Mouse (Mus musculus): ENCODE data around the gene Vmn1r50.
"Not testable (repeated sequence)": the region's sequence is repeated elsewhere in the genome, so short reads cannot be mapped to it uniquely, and the experiment has no call there.

Gene Vmn1r50

DNA sequence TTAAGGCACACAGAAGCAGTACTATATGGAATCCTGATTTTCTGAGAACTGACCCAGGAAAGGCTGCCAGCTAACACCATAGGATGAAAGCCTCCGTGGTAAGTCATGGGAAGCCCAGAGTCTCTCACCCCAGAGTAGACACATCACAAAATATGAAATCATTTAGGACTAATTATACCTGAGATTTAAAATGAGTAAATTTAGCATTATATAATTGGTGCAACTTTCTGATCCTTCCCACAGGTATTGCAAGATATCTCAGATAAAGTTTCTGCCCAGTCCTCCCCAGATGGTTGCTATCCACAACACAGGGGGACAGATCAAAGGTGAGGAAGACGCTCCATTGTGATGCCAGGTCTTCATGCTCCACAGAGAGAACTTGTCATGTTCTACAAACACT is at the start of gene Vmn1r50:
Vmn1r50 (plus strand) TSS at position 301 of the 400 bp plus-strand sequence.
- DNase-seq (ENCODE audit: low read depth) = no peak

- no peak for DNase-seq (ENCODE audit: low read depth)
These were observed 22.8 kb upstream of the Vmn1r50 start, which contains the start of gene Vmn1r49 for GRCm38 (mm10) chr6:90078406-90078805. Gene Vmn1r49 (minus strand): TSS chr6:90078506.

DNA sequence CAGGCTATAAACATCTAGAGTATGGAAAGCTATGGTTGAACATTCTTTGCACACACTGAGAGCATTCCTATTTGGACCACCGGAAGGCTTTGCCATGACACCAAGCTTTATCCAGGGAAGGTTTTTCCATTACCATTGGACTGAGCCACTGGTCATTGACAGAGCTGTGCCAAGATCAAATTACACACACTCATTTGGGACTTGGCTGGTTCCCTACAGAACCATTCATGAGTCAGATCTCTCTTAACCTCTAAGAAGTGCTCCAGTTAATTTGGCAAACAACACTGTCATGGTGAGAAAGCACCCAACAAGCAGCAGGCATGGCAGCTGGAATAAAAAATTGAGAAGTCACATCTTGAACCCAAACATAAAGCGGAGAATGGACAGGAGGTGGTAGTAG is 664 bp upstream of the Vmn1r50 start:
- DNase-seq (ENCODE audit: low read depth) = peak; percentile 69

- not testable (repeated sequence) for DNase-seq (ENCODE audit: low read depth)
These were observed 21.1 kb downstream of the Vmn1r50 start, which contains the start of gene Vmn1r51 for GRCm38 (mm10) chr6:90122296-90122695. Gene Vmn1r51 (plus strand): TSS chr6:90122596.

Data from NIH3T3 (cell line).